Mouse (Mus musculus): ENCODE data around the gene Cd164l2.

The Cd164l2 gene

GRCm38 (mm10) chr4:133211751-133212561 lies at the start of gene Cd164l2, which contains the start of gene Gpr3:
Cd164l2 (plus strand) TSS chr4:133212131.
Gpr3 (minus strand) TSS chr4:133212536.
- no peak for DNase-seq (ENCODE audit: extremely low spot score, low read depth, low spot score)

- no peak for DNase-seq (ENCODE audit: extremely low spot score, low read depth, low spot score)
Observed at GRCm38 (mm10) chr4:133162196-133162595, 49.7 kb upstream of the Cd164l2 start.

GRCm38 (mm10) chr4:133166773-133167172 lies 45.2 kb upstream of the Cd164l2 start:
- DNase-seq (ENCODE audit: extremely low spot score, low read depth, low spot score) = no peak

GRCm38 (mm10) chr4:133169237-133170055 lies 42.5 kb upstream of the Cd164l2 start:
- no peak for DNase-seq (ENCODE audit: extremely low spot score, low read depth, low spot score)

- no peak for DNase-seq (ENCODE audit: extremely low spot score, low read depth, low spot score)
Observed at GRCm38 (mm10) chr4:133170056-133170524, 41.8 kb upstream of the Cd164l2 start.

GRCm38 (mm10) chr4:133170616-133171015 lies 41.3 kb upstream of the Cd164l2 start:
- DNase-seq (ENCODE audit: extremely low spot score, low read depth, low spot score) = no peak

GRCm38 (mm10) chr4:133172451-133172850 lies 39.5 kb upstream of the Cd164l2 start:
- DNase-seq (ENCODE audit: extremely low spot score, low read depth, low spot score) = no peak

GRCm38 (mm10) chr4:133174361-133174760 lies 37.6 kb upstream of the Cd164l2 start:
- DNase-seq (ENCODE audit: extremely low spot score, low read depth, low spot score) = no peak

- no peak for DNase-seq (ENCODE audit: extremely low spot score, low read depth, low spot score)
Observed at GRCm38 (mm10) chr4:133175274-133175673, 36.7 kb upstream of the Cd164l2 start.

- no peak for DNase-seq (ENCODE audit: extremely low spot score, low read depth, low spot score)
Observed at GRCm38 (mm10) chr4:133175998-133176760, 35.8 kb upstream of the Cd164l2 start.

GRCm38 (mm10) chr4:133176761-133177403 lies 35.0 kb upstream of the Cd164l2 start:
- DNase-seq (ENCODE audit: extremely low spot score, low read depth, low spot score) = no peak

GRCm38 (mm10) chr4:133178305-133178704 lies 33.6 kb upstream of the Cd164l2 start:
- no peak for DNase-seq (ENCODE audit: extremely low spot score, low read depth, low spot score)

- DNase-seq (ENCODE audit: extremely low spot score, low read depth, low spot score) = no peak
Observed at GRCm38 (mm10) chr4:133179258-133179657, 32.7 kb upstream of the Cd164l2 start.

GRCm38 (mm10) chr4:133182439-133183033 lies 29.4 kb upstream of the Cd164l2 start:
- DNase-seq (ENCODE audit: extremely low spot score, low read depth, low spot score) = no peak

- DNase-seq (ENCODE audit: extremely low spot score, low read depth, low spot score) = no peak
Observed at GRCm38 (mm10) chr4:133184031-133184897, 27.7 kb upstream of the Cd164l2 start.

GRCm38 (mm10) chr4:133184898-133185665 lies 26.8 kb upstream of the Cd164l2 start:
- DNase-seq (ENCODE audit: extremely low spot score, low read depth, low spot score) = no peak

GRCm38 (mm10) chr4:133185893-133186292 lies 26.0 kb upstream of the Cd164l2 start:
- DNase-seq (ENCODE audit: extremely low spot score, low read depth, low spot score) = no peak

GRCm38 (mm10) chr4:133186856-133187255 lies 25.1 kb upstream of the Cd164l2 start:
- no peak for DNase-seq (ENCODE audit: extremely low spot score, low read depth, low spot score)
